Mouse (Mus musculus) gastrocnemius, postnatal 36 days (tissue): ENCODE results near the gene Slc18a2. TPM values are rescaled to one million over a fixed set of nuclear protein-coding genes. Genes with fewer than 3 reads are reported as not detected.

Experiments
- DNase-seq, 2 experiments: peaks; one replicate each; pipeline ENCODE4 v3.0.0; 2022
- intact Hi-C: fragments of 180-260 bp; cut with DNase I; formaldehyde crosslinking; loops from one replicate; pipeline ENCODE4 v1.15.1; 2025
- total RNA-seq, 2 experiments: library from RNA; stranded (reverse); gene quantifications; 2 replicates each; pipeline ENCODE4 v1.2.3; 2021

The Slc18a2 gene
- total RNA-seq, 2 experiments from 2014 or later = 0.12 to 0.15 TPM

- no peak for DNase-seq
- intact Hi-C loops = no loop called here
Measured at GRCm38 (mm10) chr19:59267417-59267963, 6.8 kb downstream of the Slc18a2 start.

GRCm38 (mm10) chr19:59273190-59273589 is 12.5 kb downstream of the Slc18a2 start:
- no peak for DNase-seq
- intact Hi-C loops = no loop called here

- intact Hi-C loops = no loop called here
- DNase-seq = no peak
Measured at GRCm38 (mm10) chr19:59276354-59276753, 15.7 kb downstream of the Slc18a2 start.

GRCm38 (mm10) chr19:59280841-59281240 is 20.1 kb downstream of the Slc18a2 start:
- no peak for DNase-seq
- intact Hi-C loops = no loop called here

- DNase-seq = no peak
- intact Hi-C loops = no loop called here
Measured at GRCm38 (mm10) chr19:59282001-59282400, 21.3 kb downstream of the Slc18a2 start.

GRCm38 (mm10) chr19:59289042-59289441 is 28.3 kb downstream of the Slc18a2 start:
- intact Hi-C loops = no loop called here
- no peak for DNase-seq

GRCm38 (mm10) chr19:59289811-59290210 is 29.1 kb downstream of the Slc18a2 start:
- intact Hi-C loops = no loop called here

GRCm38 (mm10) chr19:59292183-59292839 is 31.6 kb downstream of the Slc18a2 start:
- intact Hi-C loops = no loop called here
- no peak for DNase-seq

More at GRCm38 (mm10) chr19:59289811-59290210, 29.1 kb downstream of the Slc18a2 start:
- DNase-seq = no peak

GRCm38 (mm10) chr19:59315308-59315707 is 54.6 kb downstream of the Slc18a2 start:
- intact Hi-C loops = loop anchor here (5.0 kb wide), 1 partner anchor 73 kb away; no protein-coding TSS in a partner anchor

GRCm38 (mm10) chr19:59316571-59316970 is 55.9 kb downstream of the Slc18a2 start:
- intact Hi-C loops = loop anchor here (5.0 kb wide), 1 partner anchor 74 kb away; no protein-coding TSS in a partner anchor
- no peak for DNase-seq

More at GRCm38 (mm10) chr19:59315308-59315707, 54.6 kb downstream of the Slc18a2 start:
- DNase-seq = no peak

- intact Hi-C loops = no loop called here
Measured at GRCm38 (mm10) chr19:59321990-59322389, 61.3 kb downstream of the Slc18a2 start, which contains the start of gene Rps12-ps3. Rps12-ps3 (plus strand) TSS chr19:59322290.

GRCm38 (mm10) chr19:59330816-59331225 is 70.1 kb downstream of the Slc18a2 start:
- intact Hi-C loops = no loop called here
- DNase-seq = no peak

More at GRCm38 (mm10) chr19:59321990-59322389, 61.3 kb downstream of the Slc18a2 start, which contains the start of gene Rps12-ps3:
- no peak for DNase-seq

GRCm38 (mm10) chr19:59336655-59337054 is 76.0 kb downstream of the Slc18a2 start:
- no peak for DNase-seq

GRCm38 (mm10) chr19:59337872-59338681 is 77.4 kb downstream of the Slc18a2 start:
- intact Hi-C loops = no loop called here
- DNase-seq = no peak

More at GRCm38 (mm10) chr19:59336655-59337054, 76.0 kb downstream of the Slc18a2 start:
- intact Hi-C loops = no loop called here

GRCm38 (mm10) chr19:59339908-59340307 is 79.2 kb downstream of the Slc18a2 start:
- intact Hi-C loops = no loop called here
- DNase-seq = no peak

GRCm38 (mm10) chr19:59342964-59343363 is 82.3 kb downstream of the Slc18a2 start:
- intact Hi-C loops = no loop called here
- no peak for DNase-seq

- intact Hi-C loops = no loop called here
- DNase-seq = peak in 1 of 2 experiments; percentile 15
Measured at GRCm38 (mm10) chr19:59344304-59344711, 83.6 kb downstream of the Slc18a2 start.

GRCm38 (mm10) chr19:59345081-59345657 is 84.5 kb downstream of the Slc18a2 start:
- intact Hi-C loops = no loop called here
- peak in 1 of 2 experiments; percentile 27 for DNase-seq
